Comparison of ENCODE assay signal across 28 mouse cellular contexts in the genomic region with DNA sequence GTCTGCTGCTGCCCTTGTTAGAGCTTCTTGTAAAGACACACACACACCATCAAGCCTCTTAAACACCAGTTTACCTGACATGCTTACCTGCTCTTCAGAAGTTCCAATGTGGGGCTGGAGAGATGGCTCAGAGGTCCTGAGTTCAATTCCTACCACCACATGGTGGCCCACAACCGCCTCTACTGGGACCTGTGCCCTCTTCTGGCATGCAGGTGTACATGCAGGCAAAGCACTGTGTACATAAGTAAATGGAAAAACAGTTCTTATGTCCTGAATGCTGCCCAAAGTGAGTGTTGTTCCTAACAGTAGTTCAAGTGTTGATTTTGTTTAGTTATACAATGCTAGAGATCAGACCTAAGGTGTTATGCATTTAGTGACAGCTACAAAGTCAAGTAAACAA. TPM values are rescaled to one million over a fixed set of nuclear protein-coding genes. Genes with fewer than 3 reads are reported as not detected.
DNase-seq lines count a peak whose midpoint lies in the region; ATAC-seq and TF ChIP-seq lines count a peak whose summit lies in the region.
"Had no signal": no experiment of that assay in that cellular context is flagged by ENCODE, and none has a peak within 500 bp of the region (broad histone marks: within the 10 kb centered on the region; RNA-seq: fewer than 3 reads in every experiment).

No protein-coding gene starts in this region.

- 0 out of 2 replicates have a peak, but pooled peaks cover 2% of the 10 kb centered on the region for H3K9me3 ChIP-seq in kidney, embryonic 14.5 days (ENCODE audit: control insufficient read depth, low read length)
- no peaks in the 10 kb centered on the region for H3K9me3 ChIP-seq in liver, postnatal 0 days (ENCODE audit: low read length)
- H3K9me3 ChIP-seq in ES-Bruce4 (replicated peaks; ENCODE audit: control insufficient read depth, insufficient read depth, low read length, poor library complexity, severe bottlenecking), result peaks cover 3% of the 10 kb centered on the region; the same call in 1 of the 2 replicates
- H3K9me3 ChIP-seq in neural tube, embryonic 15.5 days (replicated peaks), result no peaks in the 10 kb centered on the region; the same call in 1 of the 2 replicates
- H3K9me3 ChIP-seq: embryonic facial prominence, embryonic 15.5 days; forebrain, embryonic 15.5 days; G1E; hindbrain, embryonic 12.5 days; liver, embryonic 13.5 days had no signal

- DNase-seq in kidney, adult 2 months, result no peak
- DNase-seq in liver, postnatal 0 days, result no peak
- no peak for DNase-seq in liver
- no peak for DNase-seq in adrenal gland, adult 8-10 months
- DNase-seq: adrenal gland, postnatal 14 days; cerebellum, adult 8-10 months; gastrocnemius, postnatal 10 days; heart, postnatal 10 days; kidney, adult 8-10 months; kidney, postnatal 36 days; layer of hippocampus, adult 9-11 months; left cerebral cortex, postnatal 4 days; liver, embryonic 13.5 days; lung, postnatal 10 days; right cerebral cortex, postnatal 14 days; spleen, adult 18-20 months; thymus, postnatal 25 days had no signal

- no peak overlapping the region for H3K27ac ChIP-seq in kidney, adult 2 months (ENCODE audit: insufficient read depth, low read depth, low read length)
- no peak overlapping the region for H3K27ac ChIP-seq in kidney, embryonic 14.5 days (ENCODE audit: low read depth, low read length)
- H3K27ac ChIP-seq in liver, postnatal 0 days (ENCODE audit: low read depth), result no peak overlapping the region
- H3K27ac ChIP-seq in ES-Bruce4 (ENCODE audit: insufficient read depth, low read length), result no peak overlapping the region
- H3K27ac ChIP-seq in bone marrow, adult 2 months (ENCODE audit: control insufficient read depth, insufficient read depth, low read depth, low read length, poor library complexity), result no peak overlapping the region
- no peak overlapping the region for H3K27ac ChIP-seq in neural tube, embryonic 15.5 days (replicated peaks)
- H3K27ac ChIP-seq: embryonic facial prominence, embryonic 15.5 days; forebrain, embryonic 15.5 days; hindbrain, embryonic 12.5 days; liver, embryonic 13.5 days had no signal

- H3K27me3 ChIP-seq in kidney, adult 2 months (replicated peaks; ENCODE audit: control insufficient read depth, insufficient read depth, low read length), result no peaks in the 10 kb centered on the region
- H3K27me3 ChIP-seq in kidney, embryonic 14.5 days (ENCODE audit: control insufficient read depth, insufficient read depth, low read length), result no peaks in the 10 kb centered on the region
- H3K27me3 ChIP-seq in liver, postnatal 0 days (ENCODE audit: insufficient read depth, low read length), result no peaks in the 10 kb centered on the region
- H3K27me3 ChIP-seq in ES-Bruce4 (ENCODE audit: control insufficient read depth, insufficient read depth, low read length, poor library complexity, severe bottlenecking), result no peaks in the 10 kb centered on the region
- H3K27me3 ChIP-seq in neural tube, embryonic 15.5 days (replicated peaks), result no peaks in the 10 kb centered on the region
- H3K27me3 ChIP-seq: embryonic facial prominence, embryonic 15.5 days; forebrain, embryonic 15.5 days; heart, embryonic 12.5 days; hindbrain, embryonic 12.5 days; liver, embryonic 13.5 days had no signal

- TF ChIP-seq EP300 in liver, postnatal 0 days (IDR thresholded peaks at IDR 0.05; ENCODE audit: low read depth), result no peak
- no peak for TF ChIP-seq EP300 in ES-Bruce4 (IDR thresholded peaks at IDR 0.05; ENCODE audit: insufficient read depth, low read depth, low read length)

- peaks cover 2% of the 10 kb centered on the region for H3K36me3 ChIP-seq in kidney, adult 2 months (ENCODE audit: control insufficient read depth, insufficient read depth, low read length)
- H3K36me3 ChIP-seq in kidney, embryonic 14.5 days (ENCODE audit: control insufficient read depth, insufficient read depth, low read length), result peaks cover 16% of the 10 kb centered on the region; the same call in 1 of the 2 replicates
- H3K36me3 ChIP-seq in liver, postnatal 0 days (replicated peaks; ENCODE audit: insufficient read depth, low read length), result peaks cover 22% of the 10 kb centered on the region
- peaks cover 14% of the 10 kb centered on the region for H3K36me3 ChIP-seq in ES-Bruce4 (ENCODE audit: control insufficient read depth, insufficient read depth, low read length, poor library complexity, severe bottlenecking)
- peaks cover 29% of the 10 kb centered on the region for H3K36me3 ChIP-seq in neural tube, embryonic 15.5 days

- no peak for ATAC-seq in kidney, embryonic 14.5 days (ENCODE audit: low FRiP score, low TSS enrichment)
- ATAC-seq in liver, postnatal 0 days, result no peak
- no peak for ATAC-seq in neural tube, embryonic 15.5 days (ENCODE audit: low FRiP score)
- ATAC-seq: activated CD4-positive, CD25-positive, alpha-beta regulatory T cell, adult 4 months; forebrain, embryonic 15.5 days had no signal

- WGBS in kidney, adult 2 months, result 89% methylated on average over 1 of the region's 1 CpGs
- whole genome bisulfite sequencing in kidney, embryonic 14.5 days, result 91% methylated on average over 1 of the region's 1 CpGs
- WGBS in liver, postnatal 0 days (ENCODE audit: insufficient replicate concordance), result 92% methylated on average over 1 of the region's 1 CpGs
- 79% methylated on average over 1 of the region's 1 CpGs for WGBS in bone marrow, adult 2 months
- 81% methylated on average over 1 of the region's 1 CpGs for WGBS in neural tube, embryonic 15.5 days

- no peaks in the 10 kb centered on the region for H3K4me1 ChIP-seq in kidney, adult 2 months (ENCODE audit: control insufficient read depth, insufficient read depth, low read length)
- no peaks in the 10 kb centered on the region for H3K4me1 ChIP-seq in kidney, embryonic 14.5 days (ENCODE audit: control insufficient read depth, insufficient read depth, low read length)
- H3K4me1 ChIP-seq in liver, postnatal 0 days (ENCODE audit: insufficient read depth), result no peaks in the 10 kb centered on the region
- H3K4me1 ChIP-seq in ES-Bruce4 (ENCODE audit: control insufficient read depth, insufficient read depth, low read length), result no peaks in the 10 kb centered on the region
- H3K4me1 ChIP-seq in bone marrow, adult 2 months (ENCODE audit: control insufficient read depth, insufficient read depth, low read length), result no peaks in the 10 kb centered on the region
- peaks cover 14% of the 10 kb centered on the region for H3K4me1 ChIP-seq in neural tube, embryonic 15.5 days
- H3K4me1 ChIP-seq: forebrain, embryonic 15.5 days had no signal

- no peak overlapping the region for H3K4me3 ChIP-seq in kidney, adult 2 months (ENCODE audit: insufficient read depth, low read depth, low read length)
- H3K4me3 ChIP-seq in kidney, embryonic 14.5 days (ENCODE audit: low read length), result no peak overlapping the region
- no peak overlapping the region for H3K4me3 ChIP-seq in liver, postnatal 0 days (ENCODE audit: low read depth, low read length)
- no peak overlapping the region for H3K4me3 ChIP-seq in ES-Bruce4 (ENCODE audit: low read depth, low read length)
- no peak overlapping the region for H3K4me3 ChIP-seq in bone marrow, adult 2 months (replicated peaks; ENCODE audit: control insufficient read depth, low read depth, low read length)
- no peak overlapping the region for H3K4me3 ChIP-seq in neural tube, embryonic 15.5 days (replicated peaks)
- H3K4me3 ChIP-seq: embryonic facial prominence, embryonic 15.5 days; forebrain, embryonic 15.5 days; heart, embryonic 12.5 days; hindbrain, embryonic 12.5 days; liver, embryonic 13.5 days had no signal

- TF ChIP-seq POLR2A in kidney, adult 2 months (IDR thresholded peaks at IDR 0.05; ENCODE audit: low read depth, low read length), result no peak
- TF ChIP-seq POLR2A in ES-Bruce4 (IDR thresholded peaks at IDR 0.05; ENCODE audit: insufficient read depth, low read length), result no peak
- no peak for TF ChIP-seq POLR2A in bone marrow, adult 2 months (IDR thresholded peaks at IDR 0.05; ENCODE audit: borderline replicate concordance, control insufficient read depth, low read depth, low read length)

- TF ChIP-seq CTCF in kidney, adult 2 months (conservative IDR thresholded peaks at IDR 0.05; ENCODE audit: insufficient read depth, insufficient read length, low read depth, low read length), result 0 out of 2 replicates have a peak, but pooled peaks have one; percentile 19
- peak; percentile 33 for TF ChIP-seq CTCF in liver, postnatal 0 days (IDR thresholded peaks at IDR 0.05; ENCODE audit: low read depth)
- TF ChIP-seq CTCF in ES-Bruce4 (IDR thresholded peaks at IDR 0.05; ENCODE audit: low read depth, low read length), result peak; percentile 37
- TF ChIP-seq CTCF in bone marrow, adult 2 months (IDR thresholded peaks at IDR 0.05; ENCODE audit: control insufficient read depth, insufficient read depth, low read length), result peak; percentile 23; the same call in 1 of the 2 replicates

- H3K9ac ChIP-seq in kidney, embryonic 14.5 days (ENCODE audit: low read depth, low read length), result no peak overlapping the region
- H3K9ac ChIP-seq in liver, postnatal 0 days (replicated peaks), result no peak overlapping the region
- H3K9ac ChIP-seq in ES-Bruce4 (ENCODE audit: low read depth, poor library complexity, severe bottlenecking), result no peak overlapping the region
- no peak overlapping the region for H3K9ac ChIP-seq in neural tube, embryonic 15.5 days (replicated peaks)
- H3K9ac ChIP-seq: embryonic facial prominence, embryonic 15.5 days; forebrain, embryonic 15.5 days; heart, embryonic 12.5 days; hindbrain, embryonic 12.5 days; liver, embryonic 13.5 days had no signal

- no peak overlapping the region for H3K4me2 ChIP-seq in kidney, embryonic 14.5 days (replicated peaks; ENCODE audit: low read depth, low read length)
- no peak overlapping the region for H3K4me2 ChIP-seq in liver, postnatal 0 days (ENCODE audit: low read depth, low read length)
- no peak overlapping the region for H3K4me2 ChIP-seq in neural tube, embryonic 15.5 days
- H3K4me2 ChIP-seq: embryonic facial prominence, embryonic 15.5 days; forebrain, embryonic 15.5 days; heart, embryonic 12.5 days; hindbrain, embryonic 12.5 days; liver, embryonic 13.5 days; midbrain, embryonic 11.5 days had no signal

RNA-seq across cellular contexts. Expression of gene Actr2, which starts 56.5 kb away (rescaled TPM):
- 25.3 and 38.8 TPM in 2 replicates for polyA plus RNA-seq in kidney, adult 2 months (2012; rRNA removed)
- 71.5 and 87.1 TPM in 2 replicates for polyA plus RNA-seq in kidney, embryonic 14.5 days (2014; fragmentation: Nextera tagmentation; extraction: Ambion mirVana)
- polyA plus RNA-seq in liver, postnatal 0 days (2015; fragmentation: Nextera tagmentation; extraction: Ambion mirVana), result 49.1 and 54.3 TPM in 2 replicates
- 315 and 353 TPM in 2 replicates for polyA plus RNA-seq in ES-Bruce4 (2011; ENCODE audit: insufficient read depth, insufficient read length, low read depth, missing spikeins)
- 59.1 and 89.6 TPM in 2 replicates for polyA plus RNA-seq in bone marrow, adult 2 months (2011; ENCODE audit: insufficient read depth, insufficient read length, low replicate concordance, missing spikeins)
- total RNA-seq in adrenal gland, adult 8-10 months (2022), result 100 to 1,000 TPM; 136 to 161 (median 154) TPM
- polyA plus RNA-seq in neural tube, embryonic 15.5 days (2015; fragmentation: Nextera tagmentation; extraction: Ambion mirVana), result 167 and 168 TPM in 2 replicates
